Comparison of ENCODE assay signal across 8 mouse cellular contexts in genomic region chr14:25633539-25634300, GRCm38 (mm10).
A peak's percentile ranks its signal among the peaks of the same experiment; 100 is the strongest.
DNase-seq lines count a peak whose midpoint lies in the region; ATAC-seq and TF ChIP-seq lines count a peak whose summit lies in the region.

No protein-coding gene starts in this region.

- H3K4me1 ChIP-seq in heart, embryonic 13.5 days: peaks cover 99% of the 10 kb centered on the region

- no peak for TF ChIP-seq CTCF in left cerebral cortex, adult 2 months (IDR thresholded peaks at IDR 0.05)

- peak overlapping the region; percentile 40; the same call in 1 of the 2 replicates for H3K27ac ChIP-seq in left cerebral cortex, adult 2 months
- H3K27ac ChIP-seq in heart, embryonic 13.5 days (replicated peaks): peak overlapping the region; percentile 81

- 63% methylated on average over 14 of the region's 14 CpGs for WGBS in heart, embryonic 13.5 days

- peaks cover 38% of the 10 kb centered on the region for H3K36me3 ChIP-seq in heart, embryonic 13.5 days

- no peak for DNase-seq in left cerebral cortex, adult 2 months (ENCODE audit: extremely low spot score in 1 of 2, low spot score in 2 of 2)
- DNase-seq in left cerebral cortex, adult 11 months (ENCODE audit: low spot score): no peak
- DNase-seq in cerebellum, postnatal 10 days: peak; percentile 74 to 79
- DNase-seq in lung, postnatal 36 days: no peak
- no peak for DNase-seq in spleen, postnatal 4 days (ENCODE audit: low spot score in 2 of 2)
- no peak for DNase-seq in B cell, adult 2 months

- intact Hi-C loops in left cerebral cortex, adult 2 months (cut with DNase I): no loop called here

- no peaks in the 10 kb centered on the region for H3K27me3 ChIP-seq in heart, embryonic 13.5 days (replicated peaks)

- ATAC-seq in heart, embryonic 13.5 days (ENCODE audit: extremely low read depth, insufficient number of reproducible peaks, low FRiP score, low TSS enrichment): no peak
- peak; percentile 25; the same call in 1 of the 2 replicates for ATAC-seq in megakaryocyte-erythroid progenitor cell, adult 5-6 weeks (replicated peaks; ENCODE audit: low FRiP score, low TSS enrichment, poor library complexity, severe bottlenecking)

- H3K4me3 ChIP-seq in left cerebral cortex, adult 2 months: no peak overlapping the region
- H3K4me3 ChIP-seq in heart, embryonic 13.5 days: no peak overlapping the region

- H3K9ac ChIP-seq in heart, embryonic 13.5 days: peak overlapping the region; percentile 35

- no peaks in the 10 kb centered on the region for H3K9me3 ChIP-seq in heart, embryonic 13.5 days

- peak overlapping the region; percentile 20; the same call in 1 of the 2 replicates for H3K4me2 ChIP-seq in heart, embryonic 13.5 days

Comparison
In these comparisons a context has a peak if more than half of its experiments do, and no peak if none do; other contexts are left out.
1. DNase-seq: peak in cerebellum, postnatal 10 days (2 of 2); none in left cerebral cortex, adult 2 months (0 of 2), left cerebral cortex, adult 11 months (single experiment), lung, postnatal 36 days (single experiment), spleen, postnatal 4 days (0 of 2) and B cell, adult 2 months (0 of 2).